13 mouse cellular contexts compared by ENCODE assay signal in genomic region chr2:70151930-70152329, GRCm38 (mm10).
"Had no signal": no experiment of that assay in that cellular context is flagged by ENCODE, and none has a peak within 500 bp of the region (broad histone marks: within the 10 kb centered on the region; RNA-seq: fewer than 3 reads in every experiment).

No protein-coding gene starts in this region.

- H3K36me3 ChIP-seq: kidney, embryonic 15.5 days; limb, embryonic 13.5 days; midbrain, embryonic 15.5 days; neural tube, embryonic 13.5 days had no signal

- H3K4me1 ChIP-seq: kidney, embryonic 15.5 days; limb, embryonic 13.5 days had no signal

- H3K9ac ChIP-seq: kidney, embryonic 15.5 days; limb, embryonic 13.5 days; liver, embryonic 14.5 days; midbrain, embryonic 15.5 days; neural tube, embryonic 13.5 days had no signal

- H3K4me3 ChIP-seq: kidney, embryonic 15.5 days; limb, embryonic 13.5 days; midbrain, embryonic 15.5 days; neural tube, embryonic 13.5 days had no signal

- H3K4me2 ChIP-seq: kidney, embryonic 15.5 days; limb, embryonic 13.5 days; midbrain, embryonic 11.5 days; midbrain, embryonic 15.5 days; neural tube, embryonic 13.5 days had no signal

- ATAC-seq: lung, postnatal 0 days; midbrain, embryonic 15.5 days had no signal

- H3K27me3 ChIP-seq: kidney, embryonic 15.5 days; limb, embryonic 13.5 days; midbrain, embryonic 15.5 days had no signal

- H3K27ac ChIP-seq: kidney, embryonic 15.5 days; limb, embryonic 13.5 days; liver, embryonic 14.5 days; neural tube, embryonic 13.5 days had no signal

- DNase-seq: kidney, postnatal 25 days; left cerebral cortex, postnatal 4 days; lung, adult 18-20 months; lung, postnatal 4 days; right cerebral cortex, postnatal 25 days; thymus, postnatal 36 days had no signal

- H3K9me3 ChIP-seq: kidney, embryonic 15.5 days; limb, embryonic 13.5 days; midbrain, embryonic 15.5 days; neural tube, embryonic 13.5 days had no signal
